Mouse (Mus musculus) ES-E14 (cell line): ENCODE results near the gene Raph1. TPM values are rescaled to one million over a fixed set of nuclear protein-coding genes. Genes with fewer than 3 reads are reported as not detected.
A peak's percentile ranks its signal among the peaks of the same experiment; 100 is the strongest.

Experiments
- DNase-seq: peaks from one replicate; pipeline ENCODE4 v3.0.0-alpha.2; 2013; ENCODE audit warnings: low read depth, low spot score
- H3K27ac ChIP-seq: 2 replicates; pipeline ENCODE4 v1.5.1; 2012; ENCODE audit warnings: low read depth, mild to moderate bottlenecking, low read length, moderate library complexity, mixed read lengths; ENCODE audit not compliant: poor library complexity, insufficient read depth, severe bottlenecking
- H3K36me3 ChIP-seq: 2 replicates; pipeline ENCODE4 v1.6.1; 2012; ENCODE audit warnings: mild to moderate bottlenecking, low read length, moderate library complexity, mixed read lengths; ENCODE audit not compliant: control insufficient read depth, poor library complexity, insufficient read depth, severe bottlenecking
- H3K4me1 ChIP-seq, 2 experiments: fragments of 150-350 bp in 1 of 2; sonication (generic) in 1 of 2; 2 replicates each; pipeline ENCODE4 v1.6.1; 2012; ENCODE audit warnings: low read length in 2 of 2, mild to moderate bottlenecking in 1 of 2, mixed read lengths in 1 of 2; ENCODE audit not compliant: control insufficient read depth in 2 of 2, insufficient read depth in 2 of 2, poor library complexity in 1 of 2
- H3K4me3 ChIP-seq, 2 experiments: fragments of 150-350 bp in 1 of 2; sonication (generic) in 1 of 2; 2 replicates each; pipeline ENCODE4 v1.5.1; 2012; ENCODE audit warnings: low read length in 2 of 2, low read depth in 1 of 2, mild to moderate bottlenecking in 1 of 2, mixed read lengths in 1 of 2; ENCODE audit not compliant: insufficient read depth in 1 of 2, poor library complexity in 1 of 2, severe bottlenecking in 1 of 2
- H3K9ac ChIP-seq: 2 replicates; pipeline ENCODE4 v1.6.1; 2012; ENCODE audit warnings: low read depth, mild to moderate bottlenecking, low read length, mixed read lengths; ENCODE audit not compliant: poor library complexity, insufficient read depth, severe bottlenecking
- H3K9me3 ChIP-seq: fragments of 150-350 bp; sonication (generic); 2 replicates; pipeline ENCODE4 v1.6.1; 2012; ENCODE audit warnings: low read depth, mild to moderate bottlenecking, low read length; ENCODE audit not compliant: control insufficient read depth, insufficient read depth
- CHD2 ChIP-seq: IDR thresholded peaks from 2 replicates; pipeline ENCODE4 v1.6.1; 2014; ENCODE audit warnings: mild to moderate bottlenecking, low read depth, low read length, inconsistent platforms
- HCFC1 ChIP-seq: IDR thresholded peaks from 2 replicates; pipeline ENCODE4 v1.6.1; 2012; ENCODE audit warnings: low read length, inconsistent platforms, borderline replicate concordance; ENCODE audit not compliant: insufficient read depth
- MAFK ChIP-seq: IDR thresholded peaks from 2 replicates; pipeline ENCODE4 v1.6.1; 2014; ENCODE audit warnings: mild to moderate bottlenecking, low read depth, low read length, inconsistent platforms; ENCODE audit not compliant: insufficient read depth
- ZC3H11A ChIP-seq: IDR thresholded peaks from 2 replicates; pipeline ENCODE4 v1.6.1; 2012; ENCODE audit warnings: low read depth, mild to moderate bottlenecking, inconsistent platforms, low read length, borderline replicate concordance
- ZNF384 ChIP-seq: IDR thresholded peaks from 2 replicates; pipeline ENCODE4 v1.6.1; 2012; ENCODE audit warnings: low read depth, low read length, inconsistent platforms
- in situ Hi-C, 2 experiments: fragments of 600-800 bp; cut with MboI; formaldehyde crosslinking; loops; one replicate each; pipeline ENCODE4 v1.15.1; 2025; ENCODE audit warnings: low sequenced_read_pairs in 2 of 2, inconsistent platforms in 1 of 2; ENCODE audit not compliant: unreplicated experiment in 2 of 2
- total RNA-seq: library from RNA; depleted of rRNA; stranded (reverse); fragments of 300-350 nt; gene quantifications from 2 replicates; pipeline ENCODE4 v1.2.3, GENCODE M21; 2012; rRNA removed

Raph1 gene
- 36.5 and 39.5 TPM in 2 replicates for total RNA-seq

DNA sequence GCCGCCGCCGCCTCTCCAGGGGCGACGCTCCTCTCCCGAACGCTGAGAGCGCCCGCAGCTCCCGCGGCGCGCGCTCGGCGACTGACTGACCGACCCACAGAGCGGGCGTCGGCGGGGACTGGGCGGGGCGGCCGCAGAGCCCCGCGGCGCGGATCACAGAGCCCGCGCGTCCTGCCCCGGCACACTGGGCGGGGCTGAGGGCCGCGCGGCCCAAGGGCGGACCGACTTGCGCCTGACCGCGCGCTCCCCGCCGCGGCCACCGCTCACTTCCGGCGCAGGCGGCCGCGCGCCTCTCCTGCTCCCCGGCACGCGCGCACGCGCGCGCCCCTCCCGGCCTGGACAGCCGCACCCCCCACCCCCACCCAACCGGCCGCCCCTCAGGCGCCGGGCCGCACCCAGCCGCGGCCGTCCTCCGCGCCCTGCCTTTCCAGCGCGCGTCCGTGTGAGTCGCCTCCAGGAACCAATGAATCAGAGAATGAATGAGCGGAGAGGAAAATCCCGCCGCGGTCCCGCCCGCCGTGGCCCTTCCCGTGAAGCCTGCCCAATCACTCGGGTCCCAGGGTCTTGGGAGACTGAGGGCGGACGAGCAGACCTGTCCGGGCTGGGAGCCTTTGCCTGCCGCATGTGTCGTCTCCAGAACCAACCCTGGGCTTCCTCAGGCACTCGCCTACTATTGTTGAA lies at the start of gene Raph1:
Gene Raph1, minus strand, starts transcription at position 474 of the 681 bp plus-strand sequence.
- H3K4me1 ChIP-seq, result peaks cover 7 to 12% of the 10 kb centered on the region in 2 experiments
- peak within 1 kb of the TSS; percentile 91 for H3K27ac ChIP-seq
- no peaks in the 10 kb centered on the region for H3K36me3 ChIP-seq
- peak within 1 kb of the TSS; percentile 79 to 97 for H3K4me3 ChIP-seq
- no peaks in the 10 kb centered on the region for H3K9me3 ChIP-seq
- peak; percentile 69 for DNase-seq
- TF ChIP-seq HCFC1, result no peak
- TF ChIP-seq ZC3H11A, result peak; percentile 30; the same call in 1 of the 2 replicates
- peak within 1 kb of the TSS; percentile 93 for H3K9ac ChIP-seq
- in situ Hi-C loops, result loop anchor here in 1 of 2 experiments (10.0 kb wide), 1 partner anchor 288 kb away; no protein-coding TSS in a partner anchor

DNA sequence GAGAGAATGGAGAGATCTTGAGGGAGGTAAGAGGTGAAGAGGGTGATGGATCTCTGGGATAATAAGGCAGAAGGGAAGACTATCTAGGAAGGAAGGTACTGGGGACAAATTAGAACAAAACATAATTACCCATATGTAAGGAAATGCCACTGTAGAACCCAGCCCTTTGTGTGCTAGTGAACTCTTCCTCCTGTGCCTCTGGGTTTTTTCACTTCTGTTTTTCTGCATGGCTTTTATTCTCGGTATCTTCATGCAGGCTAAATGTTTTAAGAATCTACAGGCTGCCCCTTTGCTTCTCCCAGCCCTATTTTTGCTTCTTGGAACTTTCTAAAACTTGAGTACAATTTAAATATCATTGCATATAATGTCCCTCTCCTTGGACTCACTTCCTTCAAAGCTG lies 48.8 kb upstream of the Raph1 start:
- Histone ChIP-seq H3K9ac (no peak overlapping the region), H3K4me3 (no peak overlapping the region), H3K27ac (no peak overlapping the region), H3K36me3 (no peaks in the 10 kb centered on the region), H3K4me1 (no peaks in the 10 kb centered on the region), H3K9me3 (no peaks in the 10 kb centered on the region)
- TF ChIP-seq MAFK (no peak), ZNF384 (no peak), ZC3H11A (no peak), HCFC1 (no peak), CHD2 (no peak)
- no peak for DNase-seq
- in situ Hi-C loops, result no loop called here

- DNase-seq, result no peak
Observed at GRCm38 (mm10) chr1:60614902-60615301, 48.0 kb upstream of the Raph1 start.

DNA sequence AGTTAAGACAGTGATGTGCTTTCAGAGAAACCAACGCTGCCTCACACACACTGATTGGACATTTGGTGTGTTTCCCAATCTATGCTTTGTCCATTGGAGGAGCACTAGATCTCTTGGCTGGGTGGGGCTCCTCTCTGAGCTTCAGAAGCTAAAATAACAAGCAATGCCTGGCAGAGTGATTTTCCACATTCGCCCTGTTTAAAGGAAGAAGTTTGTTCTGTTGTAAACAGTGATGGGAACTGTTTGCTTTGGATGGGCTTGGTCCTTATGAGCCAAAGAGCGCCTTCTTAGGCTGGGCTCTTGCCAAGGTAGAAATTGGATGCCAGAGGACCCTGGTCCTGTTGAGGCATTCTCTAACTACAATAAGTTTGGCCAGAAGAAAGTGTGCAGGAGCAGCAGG lies 45.1 kb upstream of the Raph1 start:
- Histone ChIP-seq H3K27ac (no peak overlapping the region), H3K9me3 (no peaks in the 10 kb centered on the region), H3K9ac (no peak overlapping the region), H3K36me3 (no peaks in the 10 kb centered on the region), H3K4me3 (no peak overlapping the region), H3K4me1 (no peaks in the 10 kb centered on the region; a peak in 1 of 4 replicates)
- DNase-seq, result no peak
- in situ Hi-C loops, result no loop called here
- TF ChIP-seq HCFC1 (no peak), MAFK (no peak), CHD2 (no peak), ZNF384 (no peak), ZC3H11A (no peak)

More at GRCm38 (mm10) chr1:60614902-60615301, 48.0 kb upstream of the Raph1 start:
- Histone ChIP-seq H3K9ac (no peak overlapping the region), H3K9me3 (no peaks in the 10 kb centered on the region), H3K27ac (no peak overlapping the region), H3K4me3 (no peak overlapping the region), H3K36me3 (no peaks in the 10 kb centered on the region), H3K4me1 (no peaks in the 10 kb centered on the region)
- TF ChIP-seq ZC3H11A (no peak), MAFK (peak; percentile 93)
- in situ Hi-C loops, result no loop called here

DNA sequence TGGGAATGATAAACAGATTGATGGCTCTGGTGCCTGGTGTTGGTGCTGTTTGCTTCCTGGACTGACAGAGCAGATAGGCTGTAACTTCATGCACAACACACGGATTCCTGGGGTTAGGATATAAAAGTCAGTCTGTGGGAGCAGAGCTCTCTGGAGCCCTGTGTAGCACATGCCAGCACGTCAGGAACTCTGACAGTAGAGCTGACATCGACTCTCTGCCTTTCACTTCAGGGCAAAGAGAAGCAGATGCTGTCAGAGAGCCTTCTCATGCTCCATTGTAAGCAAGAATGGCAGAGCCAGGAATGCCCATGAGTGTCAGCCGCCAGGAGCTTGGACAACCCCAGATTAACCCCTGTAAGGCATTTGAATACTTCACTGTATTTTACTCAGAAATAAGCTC lies 43.7 kb upstream of the Raph1 start:
- Histone ChIP-seq H3K9me3 (no peaks in the 10 kb centered on the region), H3K36me3 (no peaks in the 10 kb centered on the region), H3K27ac (no peak overlapping the region), H3K4me1 (no peaks in the 10 kb centered on the region; a peak in 1 of 4 replicates), H3K4me3 (no peak overlapping the region), H3K9ac (no peak overlapping the region)
- TF ChIP-seq HCFC1 (no peak), ZNF384 (no peak), CHD2 (no peak), MAFK (no peak), ZC3H11A (no peak)
- no peak for DNase-seq
- in situ Hi-C loops, result no loop called here
